24 mouse cellular contexts compared by ENCODE assay signal in genomic region chrX:113482131-113482530, GRCm38 (mm10).
DNase-seq lines count a peak whose midpoint lies in the region; ATAC-seq and TF ChIP-seq lines count a peak whose summit lies in the region.
"Had no signal": no experiment of that assay in that cellular context is flagged by ENCODE, and none has a peak within 500 bp of the region (broad histone marks: within the 10 kb centered on the region; RNA-seq: fewer than 3 reads in every experiment).

No protein-coding gene starts in this region.

- ATAC-seq in hindbrain, postnatal 0 days = no peak
- ATAC-seq: activated CD4-positive, CD25-positive, alpha-beta regulatory T cell, adult 4 months; intestine, postnatal 0 days had no signal

- H3K27me3 ChIP-seq in hindbrain, postnatal 0 days (ENCODE audit: insufficient read depth, low read length) = no peaks in the 10 kb centered on the region
- H3K27me3 ChIP-seq in hindbrain, embryonic 10.5 days (ENCODE audit: insufficient read depth, poor library complexity, severe bottlenecking) = no peaks in the 10 kb centered on the region
- H3K27me3 ChIP-seq: embryonic facial prominence, embryonic 12.5 days; embryonic facial prominence, embryonic 15.5 days; heart, embryonic 12.5 days; heart, embryonic 15.5 days had no signal

- H3K4me2 ChIP-seq in hindbrain, postnatal 0 days (ENCODE audit: low read depth, low read length) = no peak overlapping the region
- H3K4me2 ChIP-seq: embryonic facial prominence, embryonic 12.5 days; embryonic facial prominence, embryonic 15.5 days; heart, embryonic 12.5 days; heart, embryonic 15.5 days; hindbrain, embryonic 14.5 days had no signal

- no peaks in the 10 kb centered on the region for H3K4me1 ChIP-seq in hindbrain, postnatal 0 days (ENCODE audit: insufficient read depth, low read length)
- H3K4me1 ChIP-seq in hindbrain, embryonic 10.5 days (replicated peaks) = no peaks in the 10 kb centered on the region
- H3K4me1 ChIP-seq: embryonic facial prominence, embryonic 12.5 days; embryonic facial prominence, embryonic 15.5 days; heart, embryonic 12.5 days; heart, embryonic 15.5 days had no signal

- DNase-seq in cerebellum, postnatal 10 days = peak; percentile 63 to 75
- no peak for DNase-seq in cerebellum, adult 11 months
- DNase-seq in cerebellum, postnatal 36 days = peak; percentile 19 to 23
- DNase-seq in cerebellum, adult 8-10 months = no peak
- peak; percentile 18 for DNase-seq in hindbrain, postnatal 0 days (ENCODE audit: low spot score)
- no peak for DNase-seq in hindbrain, embryonic 10.5 days (ENCODE audit: low spot score)
- DNase-seq in brain, adult 2 months (ENCODE audit: low read depth, low spot score) = peak; percentile 4
- no peak for DNase-seq in embryo, embryonic 11 days
- DNase-seq: adrenal gland, adult 8-10 months; adrenal gland, postnatal 25 days; cerebellum, adult 11-12 months; cerebellum, adult 9-10 months; gastrocnemius, postnatal 25 days; heart, adult 18-20 months; heart, postnatal 10 days; heart, postnatal 36 days; kidney, adult 2 months had no signal

- H3K9ac ChIP-seq in hindbrain, postnatal 0 days (replicated peaks; ENCODE audit: low read length) = no peak overlapping the region
- H3K9ac ChIP-seq: embryonic facial prominence, embryonic 12.5 days; embryonic facial prominence, embryonic 15.5 days; heart, embryonic 12.5 days; heart, embryonic 15.5 days; hindbrain, embryonic 14.5 days had no signal

- no peak overlapping the region for H3K4me3 ChIP-seq in hindbrain, postnatal 0 days (ENCODE audit: low read length)
- H3K4me3 ChIP-seq in hindbrain, embryonic 10.5 days = no peak overlapping the region
- H3K4me3 ChIP-seq: embryonic facial prominence, embryonic 12.5 days; embryonic facial prominence, embryonic 15.5 days; heart, embryonic 12.5 days; heart, embryonic 15.5 days had no signal

- TF ChIP-seq CTCF in hindbrain, postnatal 0 days (IDR thresholded peaks at IDR 0.05; ENCODE audit: low read depth) = no peak

- no peaks in the 10 kb centered on the region for H3K36me3 ChIP-seq in hindbrain, postnatal 0 days (ENCODE audit: insufficient read depth, low read length)
- H3K36me3 ChIP-seq in hindbrain, embryonic 10.5 days = no peaks in the 10 kb centered on the region
- H3K36me3 ChIP-seq: embryonic facial prominence, embryonic 12.5 days; embryonic facial prominence, embryonic 15.5 days; heart, embryonic 12.5 days; heart, embryonic 15.5 days had no signal

- H3K27ac ChIP-seq in hindbrain, postnatal 0 days = no peak overlapping the region
- no peak overlapping the region for H3K27ac ChIP-seq in hindbrain, embryonic 10.5 days
- H3K27ac ChIP-seq: embryonic facial prominence, embryonic 12.5 days; embryonic facial prominence, embryonic 15.5 days; heart, embryonic 15.5 days; hindbrain, embryonic 14.5 days had no signal

- H3K9me3 ChIP-seq in hindbrain, postnatal 0 days (ENCODE audit: low read length) = no peaks in the 10 kb centered on the region
- no peaks in the 10 kb centered on the region for H3K9me3 ChIP-seq in hindbrain, embryonic 10.5 days
- H3K9me3 ChIP-seq: embryonic facial prominence, embryonic 12.5 days; embryonic facial prominence, embryonic 15.5 days; heart, embryonic 12.5 days; heart, embryonic 15.5 days had no signal

- WGBS in hindbrain, postnatal 0 days = 58% methylated on average over 1 of the region's 1 CpGs
- 89% methylated on average over 1 of the region's 1 CpGs for WGBS in hindbrain, embryonic 10.5 days

Comparison
In these comparisons a context has a peak if more than half of its experiments do, and no peak if none do; other contexts are left out.
1. DNase-seq: peak in cerebellum, postnatal 10 days (2 of 2), cerebellum, postnatal 36 days (2 of 2), hindbrain, postnatal 0 days (single experiment) and brain, adult 2 months (single experiment); none in cerebellum, adult 11 months (single experiment), cerebellum, adult 8-10 months (single experiment), hindbrain, embryonic 10.5 days (single experiment) and embryo, embryonic 11 days (single experiment).